Mouse (Mus musculus) erythroblast, embryonic 14.5 days (primary cell): ENCODE measurements around the gene Cfd.

ENCODE experiments used
- GATA1 ChIP-seq: IDR thresholded peaks from 2 replicates; pipeline ENCODE4 v1.6.1; 2012; ENCODE audit warnings: low read length, inconsistent platforms, mixed read lengths
- TAL1 ChIP-seq: IDR thresholded peaks from 3 replicates; pipeline ENCODE4 v1.6.1; 2012; ENCODE audit warnings: low read length, inconsistent platforms, mixed read lengths

DNA sequence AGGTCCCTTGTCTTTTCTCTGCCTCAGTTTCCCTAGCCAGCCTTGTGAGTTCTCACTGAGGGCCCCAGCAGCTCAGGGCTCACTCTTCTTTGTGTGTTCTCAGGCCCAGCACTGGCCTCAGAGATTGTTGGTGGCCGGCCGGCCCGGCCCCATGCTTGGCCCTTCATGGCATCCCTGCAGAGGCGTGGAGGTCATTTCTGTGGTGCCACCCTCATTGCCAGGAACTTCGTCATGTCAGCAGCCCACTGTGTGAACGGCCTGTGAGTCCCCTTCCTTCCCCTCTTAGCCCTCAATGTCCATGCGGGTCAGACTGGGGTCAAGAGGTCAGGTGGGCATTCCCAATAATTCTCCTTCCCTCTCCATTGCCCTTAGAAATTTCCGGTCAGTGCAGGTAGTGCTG is 4.0 kb upstream of the Cfd start:
- TF ChIP-seq GATA1 (no peak), TAL1 (no peak)
